Mouse (Mus musculus): ENCODE results near the gene Mfsd9.

Mfsd9 gene

GRCm38 (mm10) chr1:40783450-40783849, 7.0 kb downstream of the Mfsd9 start:
- DNase-seq (ENCODE audit: low read depth): no peak

- no peak for DNase-seq (ENCODE audit: low read depth)
Measured at GRCm38 (mm10) chr1:40776763-40777162, 13.7 kb downstream of the Mfsd9 start.

- DNase-seq (ENCODE audit: low read depth): no peak
Measured at GRCm38 (mm10) chr1:40776102-40776501, 14.4 kb downstream of the Mfsd9 start.

- no peak for DNase-seq (ENCODE audit: low read depth)
Measured at GRCm38 (mm10) chr1:40774040-40774439, 16.4 kb downstream of the Mfsd9 start.

GRCm38 (mm10) chr1:40773234-40773633, 17.3 kb downstream of the Mfsd9 start:
- DNase-seq (ENCODE audit: low read depth): no peak

- DNase-seq (ENCODE audit: low read depth): no peak
Measured at GRCm38 (mm10) chr1:40771196-40771970, 19.1 kb downstream of the Mfsd9 start.

- DNase-seq (ENCODE audit: low read depth): no peak
Measured at GRCm38 (mm10) chr1:40769331-40769894, 21.1 kb downstream of the Mfsd9 start.

- DNase-seq (ENCODE audit: low read depth): peak; percentile 55
Measured at GRCm38 (mm10) chr1:40768606-40769005, 21.9 kb downstream of the Mfsd9 start.

- DNase-seq (ENCODE audit: low read depth): no peak
Measured at GRCm38 (mm10) chr1:40767588-40767987, 22.9 kb downstream of the Mfsd9 start.

GRCm38 (mm10) chr1:40765521-40765920, 25.0 kb downstream of the Mfsd9 start:
- no peak for DNase-seq (ENCODE audit: low read depth)

- DNase-seq (ENCODE audit: low read depth): no peak
Measured at GRCm38 (mm10) chr1:40764701-40765275, 25.7 kb downstream of the Mfsd9 start.

GRCm38 (mm10) chr1:40764042-40764441, 26.4 kb downstream of the Mfsd9 start:
- DNase-seq (ENCODE audit: low read depth): no peak

GRCm38 (mm10) chr1:40759751-40760445, 30.6 kb downstream of the Mfsd9 start:
- DNase-seq (ENCODE audit: low read depth): no peak

GRCm38 (mm10) chr1:40746089-40746488, 44.4 kb downstream of the Mfsd9 start:
- no peak for DNase-seq (ENCODE audit: low read depth)

- no peak for DNase-seq (ENCODE audit: low read depth)
Measured at GRCm38 (mm10) chr1:40740739-40741138, 49.7 kb downstream of the Mfsd9 start.

- peak; percentile 8 for DNase-seq (ENCODE audit: low read depth)
Measured at GRCm38 (mm10) chr1:40738246-40738645, 52.2 kb downstream of the Mfsd9 start.

- no peak for DNase-seq (ENCODE audit: low read depth)
Measured at GRCm38 (mm10) chr1:40737671-40738070, 52.8 kb downstream of the Mfsd9 start.

- DNase-seq (ENCODE audit: low read depth): no peak
Measured at GRCm38 (mm10) chr1:40728636-40729035, 61.9 kb downstream of the Mfsd9 start.

GRCm38 (mm10) chr1:40727404-40727803, 63.1 kb downstream of the Mfsd9 start:
- DNase-seq (ENCODE audit: low read depth): no peak

- DNase-seq (ENCODE audit: low read depth): no peak
Measured at GRCm38 (mm10) chr1:40726051-40726450, 64.4 kb downstream of the Mfsd9 start.

All from c-Kit-positive CD71-positive TER-119-negative erythroid progenitor cells, embryonic 14.5 days (primary cell).